Mouse (Mus musculus) CH12.LX (cell line): ENCODE data around the gene Exoc3l2.
A peak's percentile ranks its signal among the peaks of the same experiment; 100 is the strongest.

Experiments used
- CHD2 ChIP-seq: IDR thresholded peaks from 2 replicates; pipeline ENCODE4 v1.6.1; 2011; ENCODE audit warnings: low read length, improper control_type of control experiment
- CTCF ChIP-seq, 2 experiments: IDR thresholded peaks in 1 of 2; conservative IDR thresholded peaks in 1 of 2; 2 replicates each; pipeline ENCODE4 v1.5.1; 2011 to 2012; ENCODE audit warnings: low read depth in 2 of 2, low read length in 2 of 2, improper control_type of control experiment in 1 of 2, inconsistent platforms in 1 of 2, mild to moderate bottlenecking in 1 of 2, moderate library complexity in 1 of 2
- E2F4 ChIP-seq: IDR thresholded peaks from 2 replicates; pipeline ENCODE4 v1.6.1; 2011; ENCODE audit warnings: low read depth, low read length, improper control_type of control experiment; ENCODE audit not compliant: insufficient replicate concordance
- ELF1 ChIP-seq: IDR thresholded peaks from 2 replicates; pipeline ENCODE4 v1.6.1; 2014; ENCODE audit warnings: low read depth, mild to moderate bottlenecking, inconsistent platforms, low read length, improper control_type of control experiment
- MAFK ChIP-seq: IDR thresholded peaks from 2 replicates; pipeline ENCODE4 v1.6.1; 2011; ENCODE audit warnings: low read length, improper control_type of control experiment; ENCODE audit not compliant: insufficient replicate concordance
- MAX ChIP-seq: IDR thresholded peaks from 2 replicates; pipeline ENCODE4 v1.6.1; 2011; ENCODE audit warnings: low read length, improper control_type of control experiment
- MYC ChIP-seq: IDR thresholded peaks from 2 replicates; pipeline ENCODE4 v1.6.1; 2011; ENCODE audit warnings: low read depth, mild to moderate bottlenecking, improper control_type of control experiment, low read length
- POLR2A ChIP-seq: IDR thresholded peaks from 2 replicates; pipeline ENCODE4 v1.6.1; 2011; ENCODE audit warnings: low read depth, mild to moderate bottlenecking, improper control_type of control experiment, low read length
- POLR2AphosphoS2 ChIP-seq: IDR thresholded peaks from 2 replicates; pipeline ENCODE4 v1.6.1; 2011; ENCODE audit warnings: low read depth, low read length, improper control_type of control experiment
- USF2 ChIP-seq: conservative IDR thresholded peaks from 2 replicates; pipeline ENCODE4 v1.6.1; 2011; ENCODE audit warnings: low read depth, low read length, improper control_type of control experiment
- ZNF384 ChIP-seq: IDR thresholded peaks from 2 replicates; pipeline ENCODE4 v1.6.1; 2012; ENCODE audit warnings: low read depth, low read length, improper control_type of control experiment, inconsistent platforms

GRCm38 (mm10) chr7:19432475-19432874 lies 30.7 kb upstream of the Exoc3l2 start:
- TF ChIP-seq CTCF (conservative IDR thresholded peaks at IDR 0.05 in 1 of 2, IDR thresholded peaks at IDR 0.05 in 1 of 2; ENCODE audit: low read depth in 2 of 2, low read length in 2 of 2) (peak in 1 of 2 experiments; percentile 12; a peak in 1 of 4 replicates), USF2 (no peak), MYC (no peak), CHD2 (no peak), E2F4 (no peak), ZNF384 (no peak), POLR2A (no peak), POLR2AphosphoS2 (no peak), ELF1 (no peak), MAFK (no peak), MAX (no peak)
